Mouse (Mus musculus) hindbrain, embryonic 12.5 days (tissue): ENCODE results near the gene Laptm5. TPM values are rescaled to one million over a fixed set of nuclear protein-coding genes. Genes with fewer than 3 reads are reported as not detected.

Source experiments
- ATAC-seq: fragments of 200-750 bp; cut with Nextera tagmentation; 2 replicates; pipeline ENCODE4 v1.8.0; 2017; ENCODE audit warnings: moderate TSS enrichment; ENCODE audit not compliant: low FRiP score
- H3K27ac ChIP-seq: fragments of 300-500 bp; sonication (generic); 2 replicates; pipeline ENCODE4 v1.5.1; 2016; ENCODE audit warnings: mild to moderate bottlenecking
- H3K27me3 ChIP-seq: fragments of 300-500 bp; sonication (generic); 2 replicates; pipeline ENCODE4 v1.6.1; 2016; ENCODE audit warnings: mild to moderate bottlenecking
- H3K36me3 ChIP-seq: fragments of 300-500 bp; sonication (generic); 2 replicates; pipeline ENCODE4 v1.6.1; 2016; ENCODE audit warnings: mild to moderate bottlenecking
- H3K4me1 ChIP-seq: fragments of 300-500 bp; sonication (generic); 2 replicates; pipeline ENCODE4 v1.6.1; 2016
- H3K4me2 ChIP-seq: fragments of 300-500 bp; sonication (generic); replicated peaks from 2 replicates; pipeline ENCODE4 v1.6.1; 2016; ENCODE audit warnings: mild to moderate bottlenecking
- H3K4me3 ChIP-seq: fragments of 300-500 bp; sonication (generic); 2 replicates; pipeline ENCODE4 v1.5.1; 2016; ENCODE audit warnings: mild to moderate bottlenecking
- H3K9ac ChIP-seq: fragments of 300-500 bp; sonication (generic); 2 replicates; pipeline ENCODE4 v1.6.1; 2016; ENCODE audit warnings: mild to moderate bottlenecking, moderate library complexity
- H3K9me3 ChIP-seq: fragments of 300-500 bp; sonication (generic); replicated peaks from 2 replicates; pipeline ENCODE4 v1.6.1; 2016; ENCODE audit warnings: mild to moderate bottlenecking
- WGBS: fragments of 180-500 bp; shearing (Covaris S2); methylation state at CpG from one replicate; pipeline ENCODE4 v1.1.7; 2016; 5-methylcytosine and 5-hydroxymethylcytosine counted together
- polyA plus RNA-seq: library from polyadenylated mRNA; unstranded; fragments of >200 nt; fragmentation: Nextera tagmentation; extraction: Ambion mirVana; gene quantifications from 2 replicates; pipeline ENCODE4 v1.2.1, GENCODE M21; 2016

The Laptm5 gene
- polyA plus RNA-seq = 22.7 and 23.3 TPM in 2 replicates

- no peak for ATAC-seq
- Histone ChIP-seq H3K9me3 (no peaks in the 10 kb centered on the region), H3K27ac (peak within 1 kb of the TSS; percentile 12; the same call in 1 of the 2 replicates), H3K4me3 (no peak within 1 kb of the TSS), H3K4me2 (no peak within 1 kb of the TSS), H3K27me3 (no peaks in the 10 kb centered on the region; the same call in 1 of the 2 replicates), H3K9ac (no peak within 1 kb of the TSS), H3K36me3 (no peaks in the 10 kb centered on the region), H3K4me1 (peaks cover 6% of the 10 kb centered on the region; the same call in 1 of the 2 replicates)
- WGBS = 65% methylated on average over 11 of the region's 11 CpGs
Measured at GRCm38 (mm10) chr4:130913077-130913476, at the start of gene Laptm5. Gene Laptm5 (plus strand): TSS chr4:130913125.

GRCm38 (mm10) chr4:130865460-130865859 is 47.5 kb upstream of the Laptm5 start:
- Histone ChIP-seq H3K27me3 (peaks cover 68% of the 10 kb centered on the region), H3K27ac (peak overlapping the region; percentile 73), H3K4me2 (0 out of 2 replicates have a peak overlapping the region, but pooled peaks have one; percentile 8)

GRCm38 (mm10) chr4:130865901-130866371 is 47.0 kb upstream of the Laptm5 start:
- WGBS = 9% methylated on average over 8 of the region's 8 CpGs
- H3K4me2 ChIP-seq = 0 out of 2 replicates have a peak overlapping the region, but pooled peaks have one; percentile 8
- no peak overlapping the region for H3K4me3 ChIP-seq
- H3K36me3 ChIP-seq = no peaks in the 10 kb centered on the region
- peaks cover 64% of the 10 kb centered on the region for H3K27me3 ChIP-seq
- peaks cover 41% of the 10 kb centered on the region for H3K4me1 ChIP-seq
- peak overlapping the region; percentile 73; the same call in 1 of the 2 replicates for H3K27ac ChIP-seq
- ATAC-seq = peak; percentile 57
- H3K9me3 ChIP-seq = no peaks in the 10 kb centered on the region
- H3K9ac ChIP-seq = no peak overlapping the region

More at GRCm38 (mm10) chr4:130865460-130865859, 47.5 kb upstream of the Laptm5 start:
- Histone ChIP-seq H3K9me3 (no peaks in the 10 kb centered on the region), H3K4me3 (no peak overlapping the region), H3K4me1 (peaks cover 41% of the 10 kb centered on the region), H3K36me3 (no peaks in the 10 kb centered on the region), H3K9ac (no peak overlapping the region)
- 13% methylated on average over 6 of the region's 9 CpGs for WGBS
- ATAC-seq = peak; percentile 30

DNA sequence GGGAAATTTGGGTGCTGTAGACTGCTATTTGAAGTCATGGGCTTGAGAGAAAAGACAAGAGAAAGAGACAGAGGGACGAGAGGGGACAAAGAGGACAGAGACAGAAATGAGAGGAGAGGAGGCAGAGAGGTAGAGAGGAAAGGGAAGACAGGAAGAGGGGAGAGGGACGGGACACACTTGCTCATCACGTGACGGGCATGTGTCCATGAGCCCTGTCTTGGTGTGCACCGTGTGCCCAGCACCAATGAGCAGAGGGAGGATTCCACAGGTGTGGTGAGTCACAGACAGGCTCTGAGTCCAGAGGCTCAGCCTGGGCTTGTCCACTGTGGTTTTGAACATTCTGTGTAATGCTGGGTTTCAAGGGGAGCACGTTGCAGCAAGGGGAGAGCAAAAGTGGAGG is 45.0 kb upstream of the Laptm5 start:
- peaks cover 37% of the 10 kb centered on the region for H3K4me1 ChIP-seq
- H3K27ac ChIP-seq = no peak overlapping the region
- peaks cover 44% of the 10 kb centered on the region for H3K27me3 ChIP-seq
- no peak overlapping the region for H3K4me2 ChIP-seq
- no peak overlapping the region for H3K9ac ChIP-seq
- H3K36me3 ChIP-seq = no peaks in the 10 kb centered on the region
- ATAC-seq = no peak
- WGBS = 77% methylated on average over 6 of the region's 6 CpGs
- H3K4me3 ChIP-seq = no peak overlapping the region
- no peaks in the 10 kb centered on the region for H3K9me3 ChIP-seq

GRCm38 (mm10) chr4:130868803-130869202 is 44.1 kb upstream of the Laptm5 start:
- no peak overlapping the region for H3K9ac ChIP-seq
- ATAC-seq = no peak
- H3K27ac ChIP-seq = no peak overlapping the region
- H3K36me3 ChIP-seq = no peaks in the 10 kb centered on the region
- no peak overlapping the region for H3K4me3 ChIP-seq
- H3K27me3 ChIP-seq = peaks cover 36% of the 10 kb centered on the region
- 67% methylated on average over 5 of the region's 5 CpGs for WGBS
- no peak overlapping the region for H3K4me2 ChIP-seq
- peaks cover 37% of the 10 kb centered on the region for H3K4me1 ChIP-seq
- H3K9me3 ChIP-seq = no peaks in the 10 kb centered on the region

- H3K27ac ChIP-seq = peak overlapping the region; percentile 71
Measured at GRCm38 (mm10) chr4:130872414-130872813, 40.5 kb upstream of the Laptm5 start.

GRCm38 (mm10) chr4:130873440-130873839 is 39.5 kb upstream of the Laptm5 start:
- H3K4me2 ChIP-seq = no peak overlapping the region
- no peak overlapping the region for H3K4me3 ChIP-seq
- no peak for ATAC-seq
- peaks cover 39% of the 10 kb centered on the region for H3K27me3 ChIP-seq
- WGBS = 81% methylated on average over 5 of the region's 5 CpGs
- no peak overlapping the region for H3K27ac ChIP-seq
- no peaks in the 10 kb centered on the region for H3K36me3 ChIP-seq
- H3K9me3 ChIP-seq = no peaks in the 10 kb centered on the region
- H3K4me1 ChIP-seq = peaks cover 43% of the 10 kb centered on the region
- H3K9ac ChIP-seq = no peak overlapping the region

More at GRCm38 (mm10) chr4:130872414-130872813, 40.5 kb upstream of the Laptm5 start:
- Histone ChIP-seq H3K9me3 (no peaks in the 10 kb centered on the region), H3K36me3 (no peaks in the 10 kb centered on the region), H3K4me1 (peaks cover 35% of the 10 kb centered on the region), H3K4me2 (no peak overlapping the region), H3K9ac (no peak overlapping the region), H3K4me3 (no peak overlapping the region), H3K27me3 (peaks cover 45% of the 10 kb centered on the region)
- WGBS = 31% methylated on average over 11 of the region's 11 CpGs
- ATAC-seq = no peak

GRCm38 (mm10) chr4:130874601-130875000 is 38.3 kb upstream of the Laptm5 start:
- peak; percentile 59 for ATAC-seq

GRCm38 (mm10) chr4:130876016-130876726 is 36.8 kb upstream of the Laptm5 start:
- H3K9ac ChIP-seq = no peak overlapping the region
- no peak for ATAC-seq
- peaks cover 49% of the 10 kb centered on the region for H3K4me1 ChIP-seq
- no peak overlapping the region for H3K4me2 ChIP-seq
- H3K27ac ChIP-seq = no peak overlapping the region
- H3K9me3 ChIP-seq = no peaks in the 10 kb centered on the region
- no peak overlapping the region for H3K4me3 ChIP-seq
- peaks cover 38% of the 10 kb centered on the region for H3K27me3 ChIP-seq
- no peaks in the 10 kb centered on the region for H3K36me3 ChIP-seq
- WGBS = 60% methylated on average over 14 of the region's 14 CpGs

More at GRCm38 (mm10) chr4:130874601-130875000, 38.3 kb upstream of the Laptm5 start:
- Histone ChIP-seq H3K4me2 (no peak overlapping the region), H3K9me3 (no peaks in the 10 kb centered on the region), H3K4me1 (peaks cover 50% of the 10 kb centered on the region), H3K27me3 (peaks cover 37% of the 10 kb centered on the region), H3K27ac (peak overlapping the region; percentile 41; the same call in 1 of the 2 replicates), H3K4me3 (no peak overlapping the region), H3K9ac (no peak overlapping the region), H3K36me3 (no peaks in the 10 kb centered on the region)
- WGBS = 24% methylated on average over 10 of the region's 10 CpGs

DNA sequence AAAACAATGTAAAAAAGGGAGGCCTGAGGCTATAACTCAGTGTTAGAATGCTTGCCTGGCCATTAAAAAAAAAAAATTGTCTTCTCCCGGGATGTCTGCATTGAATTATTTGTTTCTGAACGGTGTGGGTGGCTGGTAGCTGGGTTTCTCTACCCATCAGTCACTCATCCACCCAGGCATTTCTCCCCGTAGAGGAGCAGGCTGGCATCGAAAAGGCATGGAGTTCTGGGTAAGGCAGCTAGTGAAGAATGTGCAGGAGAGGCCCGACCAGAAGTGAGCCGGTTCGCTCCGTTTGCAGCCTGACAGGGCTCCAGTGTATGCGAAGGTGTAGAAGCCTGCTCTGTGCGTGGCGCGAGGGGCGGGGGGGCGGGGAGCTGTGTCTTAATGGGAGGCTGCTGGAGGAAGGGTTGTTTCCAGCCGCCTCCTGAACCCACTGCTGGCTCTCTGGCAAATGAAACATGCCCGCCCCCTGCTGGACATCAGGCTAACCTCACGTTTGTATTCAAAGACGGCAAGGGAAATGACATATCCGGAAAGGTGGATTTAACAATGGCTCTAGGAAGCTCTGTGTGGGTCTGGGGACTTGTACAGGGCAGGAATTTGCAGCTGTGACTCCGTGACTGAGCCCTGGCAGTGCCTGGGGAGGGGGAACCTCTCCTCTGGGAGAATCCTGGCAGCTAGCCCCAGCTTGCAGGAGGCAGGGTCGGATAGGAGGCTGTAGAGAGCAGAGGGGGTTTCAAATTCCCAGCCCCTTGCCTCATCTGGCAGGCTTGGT is 34.5 kb upstream of the Laptm5 start:
- WGBS = 5% methylated on average over 21 of the region's 21 CpGs
- Histone ChIP-seq H3K4me2 (peak overlapping the region; percentile 40), H3K4me1 (peaks cover 39% of the 10 kb centered on the region), H3K4me3 (0 out of 2 replicates have a peak overlapping the region, but pooled peaks have one; percentile 1), H3K27me3 (peaks cover 46% of the 10 kb centered on the region), H3K9ac (peak overlapping the region; percentile 46; the same call in 1 of the 2 replicates), H3K27ac (peak overlapping the region; percentile 66), H3K36me3 (no peaks in the 10 kb centered on the region), H3K9me3 (no peaks in the 10 kb centered on the region)
- ATAC-seq = peak; percentile 78

- no peak overlapping the region for H3K9ac ChIP-seq
- H3K4me2 ChIP-seq = no peak overlapping the region
- H3K4me1 ChIP-seq = peaks cover 43% of the 10 kb centered on the region
- H3K27me3 ChIP-seq = peaks cover 49% of the 10 kb centered on the region
- H3K9me3 ChIP-seq = no peaks in the 10 kb centered on the region
- H3K4me3 ChIP-seq = no peak overlapping the region
- H3K36me3 ChIP-seq = no peaks in the 10 kb centered on the region
- ATAC-seq = peak; percentile 33
- 54% methylated on average over 1 of the region's 1 CpGs for WGBS
- H3K27ac ChIP-seq = peak overlapping the region; percentile 46
Measured at GRCm38 (mm10) chr4:130879048-130879384, 33.9 kb upstream of the Laptm5 start.

DNA sequence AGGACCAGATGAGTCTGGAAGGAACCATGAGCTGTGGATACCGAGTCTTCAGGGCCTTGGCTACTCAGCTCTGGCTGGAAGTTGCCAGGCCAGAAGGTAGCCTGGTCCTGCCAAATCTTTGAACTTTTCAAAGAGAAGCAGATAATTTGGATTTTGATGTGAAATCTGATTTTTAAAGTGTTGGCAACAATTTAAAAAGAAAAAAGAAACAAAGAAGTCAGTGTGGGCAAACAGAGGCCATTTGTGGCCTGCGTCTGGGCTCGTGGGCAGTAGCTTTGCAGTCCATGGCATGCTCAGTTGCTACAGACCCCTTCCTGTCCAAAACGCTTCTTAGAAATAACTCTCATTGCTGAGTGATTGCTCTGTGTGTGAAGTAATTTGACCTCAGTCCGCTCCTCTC is 31.6 kb upstream of the Laptm5 start:
- Histone ChIP-seq H3K9ac (no peak overlapping the region), H3K4me2 (no peak overlapping the region), H3K27me3 (peaks cover 36% of the 10 kb centered on the region), H3K36me3 (no peaks in the 10 kb centered on the region), H3K27ac (no peak overlapping the region), H3K4me3 (no peak overlapping the region), H3K4me1 (peaks cover 33% of the 10 kb centered on the region), H3K9me3 (no peaks in the 10 kb centered on the region)
- WGBS = 62% methylated on average over 5 of the region's 5 CpGs
- ATAC-seq = no peak
